Mouse (Mus musculus) limb, embryonic 11.5 days (tissue): ENCODE measurements around the gene Nup214. TPM values are rescaled to one million over a fixed set of nuclear protein-coding genes. Genes with fewer than 3 reads are reported as not detected.
"Not testable (repeated sequence)": the region's sequence is repeated elsewhere in the genome, so short reads cannot be mapped to it uniquely, and the experiment has no call there.

ENCODE experiments used
- ATAC-seq: fragments of 200-750 bp; cut with Nextera tagmentation; 2 replicates; pipeline ENCODE4 v1.8.0; 2017; ENCODE audit warnings: low read depth; ENCODE audit not compliant: insufficient number of reproducible peaks, low FRiP score, low TSS enrichment
- DNase-seq: peaks from one replicate; pipeline ENCODE4 v3.0.0-alpha.2; 2015; ENCODE audit warnings: low spot score
- H3K27ac ChIP-seq: fragments of 300-500 bp; sonication (generic); replicated peaks from 2 replicates; pipeline ENCODE4 v1.5.1; 2014; ENCODE audit warnings: low read depth, mild to moderate bottlenecking, low read length
- H3K27me3 ChIP-seq: fragments of 300-500 bp; sonication (generic); 2 replicates; pipeline ENCODE4 v1.6.1; 2014; ENCODE audit warnings: mild to moderate bottlenecking, low read length, mixed read lengths; ENCODE audit not compliant: control insufficient read depth, insufficient read depth
- H3K36me3 ChIP-seq: fragments of 300-500 bp; sonication (generic); 2 replicates; pipeline ENCODE4 v1.6.1; 2014; ENCODE audit warnings: mild to moderate bottlenecking, low read length, moderate library complexity, mixed read lengths; ENCODE audit not compliant: control insufficient read depth, insufficient read depth
- H3K4me1 ChIP-seq: fragments of 300-500 bp; sonication (generic); 2 replicates; pipeline ENCODE4 v1.6.1; 2014; ENCODE audit warnings: low read length, mixed read lengths; ENCODE audit not compliant: control insufficient read depth, insufficient read depth
- H3K4me2 ChIP-seq: fragments of 300-500 bp; sonication (generic); 2 replicates; pipeline ENCODE4 v1.6.1; 2014; ENCODE audit warnings: low read depth, mild to moderate bottlenecking, moderate library complexity; ENCODE audit not compliant: severe bottlenecking
- H3K4me3 ChIP-seq: fragments of 300-500 bp; sonication (generic); 2 replicates; pipeline ENCODE4 v1.5.1; 2014; ENCODE audit warnings: low read depth, low read length
- H3K9ac ChIP-seq: fragments of 300-500 bp; sonication (generic); 2 replicates; pipeline ENCODE4 v1.6.1; 2014; ENCODE audit warnings: mild to moderate bottlenecking, low read length
- H3K9me3 ChIP-seq: fragments of 300-500 bp; sonication (generic); 2 replicates; pipeline ENCODE4 v1.6.1; 2016; ENCODE audit warnings: low read length; ENCODE audit not compliant: control insufficient read depth
- WGBS: fragments of 180-500 bp; shearing (Covaris S2); extraction: QIAGEN DNeasy Blood & Tissue Kit; methylation state at CpG from one replicate; pipeline ENCODE4 v1.1.7; 2014; 5-methylcytosine and 5-hydroxymethylcytosine counted together
- polyA plus RNA-seq: library from polyadenylated mRNA; unstranded; fragments of >200 nt; fragmentation: Nextera tagmentation; extraction: Ambion mirVana; gene quantifications from 2 replicates; pipeline ENCODE4 v1.2.1, GENCODE M21; 2014

The Nup214 gene
- polyA plus RNA-seq, 1 experiment from 2014 or later: 85.5 TPM

- Histone ChIP-seq H3K4me3 (no peak overlapping the region), H3K4me2 (no peak overlapping the region), H3K27ac (no peak overlapping the region), H3K27me3 (no peaks in the 10 kb centered on the region), H3K4me1 (no peaks in the 10 kb centered on the region), H3K9ac (no peak overlapping the region), H3K36me3 (peaks cover 16% of the 10 kb centered on the region; the same call in 1 of the 2 replicates), H3K9me3 (no peaks in the 10 kb centered on the region)
- WGBS: 88% methylated on average over 8 of the region's 8 CpGs
- ATAC-seq (no peak), DNase-seq (no peak)
Measured at GRCm38 (mm10) chr2:32038661-32039081, 64.4 kb downstream of the Nup214 start.

GRCm38 (mm10) chr2:32040646-32041045 lies 66.4 kb downstream of the Nup214 start:
- H3K9me3 ChIP-seq: not testable (repeated sequence)

GRCm38 (mm10) chr2:32041087-32041486 lies 66.9 kb downstream of the Nup214 start:
- Histone ChIP-seq H3K4me1 (no peaks in the 10 kb centered on the region), H3K9me3 (no peaks in the 10 kb centered on the region), H3K4me2 (no peak overlapping the region), H3K27me3 (no peaks in the 10 kb centered on the region), H3K9ac (no peak overlapping the region), H3K27ac (no peak overlapping the region), H3K36me3 (peaks cover 19% of the 10 kb centered on the region), H3K4me3 (no peak overlapping the region)
- DNase-seq: no peak
- ATAC-seq: no peak
- WGBS: 92% methylated on average over 2 of the region's 2 CpGs

More at GRCm38 (mm10) chr2:32040646-32041045, 66.4 kb downstream of the Nup214 start:
- WGBS: 90% methylated on average over 9 of the region's 9 CpGs
- not testable (repeated sequence) for H3K4me2 ChIP-seq, H3K4me1 ChIP-seq, ATAC-seq, DNase-seq, H3K9ac ChIP-seq, H3K4me3 ChIP-seq, H3K27me3 ChIP-seq, H3K27ac ChIP-seq
- H3K36me3 ChIP-seq: peaks cover 19% of the 10 kb centered on the region

- 69% methylated on average over 5 of the region's 5 CpGs for WGBS
- ATAC-seq: no peak
Measured at GRCm38 (mm10) chr2:32043836-32044235, 69.6 kb downstream of the Nup214 start.

GRCm38 (mm10) chr2:32045375-32045774 lies 71.1 kb downstream of the Nup214 start:
- Histone ChIP-seq H3K9ac (no peak overlapping the region), H3K27me3 (no peaks in the 10 kb centered on the region), H3K36me3 (peaks cover 19% of the 10 kb centered on the region), H3K4me3 (no peak overlapping the region), H3K9me3 (no peaks in the 10 kb centered on the region), H3K4me1 (no peaks in the 10 kb centered on the region), H3K27ac (no peak overlapping the region), H3K4me2 (no peak overlapping the region)
- 77% methylated on average over 6 of the region's 6 CpGs for WGBS
- ATAC-seq: no peak
- no peak for DNase-seq

More at GRCm38 (mm10) chr2:32043836-32044235, 69.6 kb downstream of the Nup214 start:
- Histone ChIP-seq H3K27ac (no peak overlapping the region), H3K4me3 (no peak overlapping the region), H3K27me3 (no peaks in the 10 kb centered on the region), H3K9ac (no peak overlapping the region), H3K4me2 (no peak overlapping the region), H3K36me3 (peaks cover 19% of the 10 kb centered on the region), H3K4me1 (no peaks in the 10 kb centered on the region), H3K9me3 (no peaks in the 10 kb centered on the region)
- no peak for DNase-seq

GRCm38 (mm10) chr2:32046009-32046408 lies 71.8 kb downstream of the Nup214 start:
- no peak overlapping the region for H3K4me3 ChIP-seq
- WGBS: 84% methylated on average over 10 of the region's 10 CpGs
- H3K27ac ChIP-seq: no peak overlapping the region
- ATAC-seq (no peak), DNase-seq (no peak)
- H3K27me3 ChIP-seq: no peaks in the 10 kb centered on the region
- no peaks in the 10 kb centered on the region for H3K9me3 ChIP-seq
- H3K4me1 ChIP-seq: no peaks in the 10 kb centered on the region
- no peak overlapping the region for H3K4me2 ChIP-seq
- H3K9ac ChIP-seq: no peak overlapping the region
- H3K36me3 ChIP-seq: peaks cover 19% of the 10 kb centered on the region

GRCm38 (mm10) chr2:32047323-32047722 lies 73.1 kb downstream of the Nup214 start:
- peaks cover 21% of the 10 kb centered on the region for H3K36me3 ChIP-seq
- no peak overlapping the region for H3K9ac ChIP-seq
- no peak overlapping the region for H3K4me2 ChIP-seq
- WGBS: 92% methylated on average over 10 of the region's 10 CpGs
- no peak overlapping the region for H3K27ac ChIP-seq
- DNase-seq (no peak), ATAC-seq (no peak)
- H3K27me3 ChIP-seq: no peaks in the 10 kb centered on the region
- H3K4me3 ChIP-seq: no peak overlapping the region
- H3K4me1 ChIP-seq: no peaks in the 10 kb centered on the region
- H3K9me3 ChIP-seq: no peaks in the 10 kb centered on the region

GRCm38 (mm10) chr2:32051791-32052190 lies 77.6 kb downstream of the Nup214 start:
- ATAC-seq (no peak), DNase-seq (no peak)
- Histone ChIP-seq H3K4me1 (no peaks in the 10 kb centered on the region), H3K27me3 (no peaks in the 10 kb centered on the region), H3K9me3 (no peaks in the 10 kb centered on the region), H3K27ac (no peak overlapping the region), H3K4me2 (no peak overlapping the region), H3K4me3 (no peak overlapping the region), H3K36me3 (peaks cover 16% of the 10 kb centered on the region), H3K9ac (no peak overlapping the region)
- WGBS: 80% methylated on average over 8 of the region's 8 CpGs

- H3K4me3 ChIP-seq: no peak overlapping the region
- no peaks in the 10 kb centered on the region for H3K9me3 ChIP-seq
- no peak overlapping the region for H3K9ac ChIP-seq
- peaks cover 16% of the 10 kb centered on the region for H3K36me3 ChIP-seq
- no peak overlapping the region for H3K4me2 ChIP-seq
- H3K27me3 ChIP-seq: no peaks in the 10 kb centered on the region
- no peak overlapping the region for H3K27ac ChIP-seq
- 94% methylated on average over 7 of the region's 7 CpGs for WGBS
- no peak for DNase-seq
- no peak for ATAC-seq
- no peaks in the 10 kb centered on the region for H3K4me1 ChIP-seq
Measured at GRCm38 (mm10) chr2:32052418-32052817, 78.2 kb downstream of the Nup214 start.
